Mouse (Mus musculus): ENCODE data around the gene Cd164l2. TPM values are rescaled to one million over a fixed set of nuclear protein-coding genes. Genes with fewer than 3 reads are reported as not detected.

Gene Cd164l2
- 0.42 and 0.79 TPM in 2 replicates for polyA plus RNA-seq (2016; fragmentation: Nextera tagmentation; extraction: Ambion mirVana)

DNA sequence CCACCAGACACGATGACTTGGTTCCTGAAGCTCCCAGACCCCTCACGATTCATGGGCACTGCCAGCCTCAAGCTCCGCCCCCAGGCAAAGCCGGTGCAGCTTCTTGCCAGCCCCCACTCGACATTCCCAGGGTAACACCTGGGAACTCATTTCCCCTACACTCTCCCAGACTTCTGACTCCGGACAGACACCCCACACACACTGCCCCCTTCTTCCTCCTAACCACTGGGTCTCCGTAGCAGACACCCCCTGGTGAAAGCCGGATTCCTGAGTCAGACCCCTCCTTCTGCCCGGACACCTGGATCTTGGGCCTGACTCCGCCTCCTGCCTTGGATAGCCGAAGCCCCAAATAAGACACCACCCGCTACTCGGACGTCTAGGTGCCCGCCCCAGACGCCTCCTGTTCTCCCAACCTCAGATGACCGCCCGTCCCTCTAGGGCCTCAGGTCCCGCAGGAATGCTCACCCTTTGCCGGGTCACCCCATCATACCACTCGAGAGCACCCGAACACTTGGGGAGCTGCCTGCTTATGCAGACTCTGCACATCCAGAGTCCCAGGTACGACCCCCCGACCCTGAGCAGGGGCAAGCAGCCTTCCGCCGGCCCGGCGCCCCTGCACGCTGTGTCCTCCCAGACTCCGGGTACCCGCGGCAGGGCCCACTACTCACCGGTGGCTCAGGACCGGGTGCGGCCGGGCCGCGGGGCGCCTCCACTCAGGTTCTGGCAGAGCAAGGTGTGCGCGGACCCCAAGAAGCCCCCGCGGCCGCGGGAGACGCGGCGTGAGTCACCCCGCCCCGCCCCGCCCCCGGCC lies at the start of gene Cd164l2, which contains the start of gene Gpr3:
Gene Cd164l2, plus strand, starts transcription at position 381 of the 811 bp plus-strand sequence.
Gene Gpr3, minus strand, starts transcription at position 786 of the 811 bp plus-strand sequence.
- peaks cover 38% of the 10 kb centered on the region for H3K27me3 ChIP-seq (replicated peaks)
- peak within 1 kb of the TSS; percentile 94 for H3K4me2 ChIP-seq (replicated peaks)
- peak within 1 kb of the TSS; percentile 71 for H3K4me3 ChIP-seq
- no peaks in the 10 kb centered on the region for H3K36me3 ChIP-seq
- H3K9me3 ChIP-seq, result no peaks in the 10 kb centered on the region
- H3K4me1 ChIP-seq, result peaks cover 21% of the 10 kb centered on the region
- no peak within 1 kb of the TSS for H3K27ac ChIP-seq
- ATAC-seq (ENCODE audit: low FRiP score, low read depth), result peak; percentile 55
- WGBS, result under 1% methylated on average over 49 of the region's 52 CpGs
- H3K9ac ChIP-seq, result peak within 1 kb of the TSS; percentile 66

- Histone ChIP-seq H3K4me3 (no peak overlapping the region), H3K4me2 (replicated peaks) (no peak overlapping the region), H3K27ac (no peak overlapping the region), H3K9me3 (no peaks in the 10 kb centered on the region), H3K4me1 (peaks cover 6% of the 10 kb centered on the region), H3K36me3 (no peaks in the 10 kb centered on the region), H3K9ac (no peak overlapping the region), H3K27me3 (replicated peaks) (no peaks in the 10 kb centered on the region)
- WGBS, result 81% methylated on average over 6 of the region's 6 CpGs
- ATAC-seq (ENCODE audit: low FRiP score, low read depth), result no peak
These were observed 49.7 kb upstream of the Cd164l2 start for GRCm38 (mm10) chr4:133162196-133162595.

DNA sequence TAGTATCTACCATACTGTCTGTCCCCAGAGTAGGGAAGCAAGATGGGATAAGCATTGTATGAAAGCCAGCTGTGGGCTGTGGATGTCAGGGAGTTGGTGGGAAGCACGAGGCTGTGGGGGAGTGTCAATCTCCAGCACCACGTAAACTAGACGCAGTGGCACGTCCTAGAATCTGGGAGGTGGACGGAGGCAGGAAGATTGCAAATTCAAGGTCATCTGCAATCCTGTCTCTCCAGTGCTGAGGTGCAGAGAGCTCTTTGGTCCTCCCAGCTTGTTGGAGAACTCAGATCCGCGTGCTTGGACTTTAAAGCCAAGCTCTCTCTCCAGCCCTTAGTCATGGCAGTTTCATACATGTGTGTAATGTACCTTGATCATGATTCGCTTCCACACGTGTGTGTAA lies 45.2 kb upstream of the Cd164l2 start:
- H3K4me3 ChIP-seq, result no peak overlapping the region
- H3K4me2 ChIP-seq (replicated peaks), result no peak overlapping the region
- no peak overlapping the region for H3K9ac ChIP-seq
- no peak for ATAC-seq (ENCODE audit: low FRiP score, low read depth)
- no peaks in the 10 kb centered on the region for H3K27me3 ChIP-seq (replicated peaks)
- 94% methylated on average over 9 of the region's 9 CpGs for WGBS
- H3K36me3 ChIP-seq, result no peaks in the 10 kb centered on the region
- H3K9me3 ChIP-seq, result no peaks in the 10 kb centered on the region
- no peak overlapping the region for H3K27ac ChIP-seq
- no peaks in the 10 kb centered on the region for H3K4me1 ChIP-seq

- no peak for ATAC-seq (ENCODE audit: low FRiP score, low read depth)
These were observed 42.5 kb upstream of the Cd164l2 start for GRCm38 (mm10) chr4:133169237-133170055.

GRCm38 (mm10) chr4:133170056-133170524 lies 41.8 kb upstream of the Cd164l2 start:
- no peak overlapping the region for H3K9ac ChIP-seq
- WGBS, result 90% methylated on average over 3 of the region's 3 CpGs
- no peaks in the 10 kb centered on the region for H3K36me3 ChIP-seq
- H3K27ac ChIP-seq, result no peak overlapping the region
- no peaks in the 10 kb centered on the region for H3K9me3 ChIP-seq
- H3K27me3 ChIP-seq (replicated peaks), result no peaks in the 10 kb centered on the region
- H3K4me2 ChIP-seq (replicated peaks), result no peak overlapping the region
- H3K4me3 ChIP-seq, result no peak overlapping the region
- H3K4me1 ChIP-seq, result no peaks in the 10 kb centered on the region
- ATAC-seq (ENCODE audit: low FRiP score, low read depth), result no peak

More at GRCm38 (mm10) chr4:133169237-133170055, 42.5 kb upstream of the Cd164l2 start:
- WGBS, result 87% methylated on average over 10 of the region's 10 CpGs
- H3K27ac ChIP-seq, result no peak overlapping the region
- no peaks in the 10 kb centered on the region for H3K36me3 ChIP-seq
- no peak overlapping the region for H3K4me3 ChIP-seq
- no peak overlapping the region for H3K4me2 ChIP-seq (replicated peaks)
- no peaks in the 10 kb centered on the region for H3K27me3 ChIP-seq (replicated peaks)
- no peak overlapping the region for H3K9ac ChIP-seq
- H3K9me3 ChIP-seq, result no peaks in the 10 kb centered on the region
- H3K4me1 ChIP-seq, result no peaks in the 10 kb centered on the region

DNA sequence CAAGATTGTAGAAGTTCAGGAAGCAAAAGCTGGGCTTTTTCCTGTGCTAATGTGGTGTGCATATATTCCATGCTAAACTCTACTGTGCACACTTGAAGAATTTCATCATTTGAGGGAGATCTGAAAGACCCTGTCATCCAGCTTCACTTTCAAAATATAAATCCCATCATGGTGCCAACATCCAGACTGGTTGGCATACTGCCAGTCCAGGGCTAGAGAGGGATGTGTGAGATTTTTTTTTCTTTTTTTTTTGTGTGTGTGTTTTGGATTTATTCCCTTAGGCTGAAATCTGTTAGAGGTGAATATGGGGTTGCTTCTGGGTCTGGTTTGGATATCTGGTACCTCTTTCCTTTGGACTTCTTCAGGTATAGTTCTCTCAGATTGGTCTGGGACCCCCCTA lies 41.3 kb upstream of the Cd164l2 start:
- H3K9ac ChIP-seq, result no peak overlapping the region
- H3K9me3 ChIP-seq, result no peaks in the 10 kb centered on the region
- H3K36me3 ChIP-seq, result no peaks in the 10 kb centered on the region
- H3K27ac ChIP-seq, result no peak overlapping the region
- ATAC-seq (ENCODE audit: low FRiP score, low read depth), result no peak
- no peak overlapping the region for H3K4me3 ChIP-seq
- no peaks in the 10 kb centered on the region for H3K27me3 ChIP-seq (replicated peaks)
- H3K4me2 ChIP-seq (replicated peaks), result no peak overlapping the region
- H3K4me1 ChIP-seq, result no peaks in the 10 kb centered on the region

DNA sequence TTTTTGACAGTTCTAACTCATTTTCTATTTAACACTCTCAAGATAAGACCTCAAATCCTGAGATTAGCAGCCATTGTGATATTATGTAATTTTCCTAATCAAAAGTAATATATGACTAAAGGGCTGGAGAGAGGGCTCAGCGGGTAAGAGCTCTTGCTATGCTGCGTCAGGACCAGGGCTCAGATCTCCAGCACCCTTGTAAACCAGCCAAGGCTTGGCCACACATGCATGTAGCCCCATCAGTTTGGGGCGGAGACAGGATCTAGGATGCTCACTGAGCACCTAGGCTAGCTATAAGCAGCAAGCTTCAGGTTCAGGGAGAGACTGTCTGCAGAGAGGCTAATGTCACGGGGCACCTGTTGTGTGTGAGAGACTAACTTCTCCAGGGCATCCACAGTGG lies 39.5 kb upstream of the Cd164l2 start:
- no peak overlapping the region for H3K4me2 ChIP-seq (replicated peaks)
- WGBS, result 91% methylated on average over 4 of the region's 4 CpGs
- peaks cover 3% of the 10 kb centered on the region for H3K36me3 ChIP-seq
- H3K4me3 ChIP-seq, result no peak overlapping the region
- H3K9me3 ChIP-seq, result no peaks in the 10 kb centered on the region
- no peaks in the 10 kb centered on the region for H3K27me3 ChIP-seq (replicated peaks)
- ATAC-seq (ENCODE audit: low FRiP score, low read depth), result no peak
- no peak overlapping the region for H3K27ac ChIP-seq
- peaks cover 15% of the 10 kb centered on the region for H3K4me1 ChIP-seq
- H3K9ac ChIP-seq, result no peak overlapping the region

GRCm38 (mm10) chr4:133174361-133174760 lies 37.6 kb upstream of the Cd164l2 start:
- 69% methylated on average over 4 of the region's 4 CpGs for WGBS
- no peaks in the 10 kb centered on the region for H3K9me3 ChIP-seq
- H3K36me3 ChIP-seq, result peaks cover 3% of the 10 kb centered on the region
- peaks cover 15% of the 10 kb centered on the region for H3K4me1 ChIP-seq
- ATAC-seq (ENCODE audit: low FRiP score, low read depth), result no peak
- no peak overlapping the region for H3K27ac ChIP-seq
- no peak overlapping the region for H3K4me2 ChIP-seq (replicated peaks)
- H3K4me3 ChIP-seq, result no peak overlapping the region
- H3K27me3 ChIP-seq (replicated peaks), result no peaks in the 10 kb centered on the region
- no peak overlapping the region for H3K9ac ChIP-seq

- no peak overlapping the region for H3K27ac ChIP-seq
- no peaks in the 10 kb centered on the region for H3K9me3 ChIP-seq
- peaks cover 15% of the 10 kb centered on the region for H3K4me1 ChIP-seq
- peaks cover 3% of the 10 kb centered on the region for H3K36me3 ChIP-seq
- H3K9ac ChIP-seq, result no peak overlapping the region
- H3K4me3 ChIP-seq, result no peak overlapping the region
- ATAC-seq (ENCODE audit: low FRiP score, low read depth), result no peak
- 81% methylated on average over 7 of the region's 7 CpGs for WGBS
- H3K4me2 ChIP-seq (replicated peaks), result no peak overlapping the region
- no peaks in the 10 kb centered on the region for H3K27me3 ChIP-seq (replicated peaks)
These were observed 36.7 kb upstream of the Cd164l2 start for GRCm38 (mm10) chr4:133175274-133175673.

DNA sequence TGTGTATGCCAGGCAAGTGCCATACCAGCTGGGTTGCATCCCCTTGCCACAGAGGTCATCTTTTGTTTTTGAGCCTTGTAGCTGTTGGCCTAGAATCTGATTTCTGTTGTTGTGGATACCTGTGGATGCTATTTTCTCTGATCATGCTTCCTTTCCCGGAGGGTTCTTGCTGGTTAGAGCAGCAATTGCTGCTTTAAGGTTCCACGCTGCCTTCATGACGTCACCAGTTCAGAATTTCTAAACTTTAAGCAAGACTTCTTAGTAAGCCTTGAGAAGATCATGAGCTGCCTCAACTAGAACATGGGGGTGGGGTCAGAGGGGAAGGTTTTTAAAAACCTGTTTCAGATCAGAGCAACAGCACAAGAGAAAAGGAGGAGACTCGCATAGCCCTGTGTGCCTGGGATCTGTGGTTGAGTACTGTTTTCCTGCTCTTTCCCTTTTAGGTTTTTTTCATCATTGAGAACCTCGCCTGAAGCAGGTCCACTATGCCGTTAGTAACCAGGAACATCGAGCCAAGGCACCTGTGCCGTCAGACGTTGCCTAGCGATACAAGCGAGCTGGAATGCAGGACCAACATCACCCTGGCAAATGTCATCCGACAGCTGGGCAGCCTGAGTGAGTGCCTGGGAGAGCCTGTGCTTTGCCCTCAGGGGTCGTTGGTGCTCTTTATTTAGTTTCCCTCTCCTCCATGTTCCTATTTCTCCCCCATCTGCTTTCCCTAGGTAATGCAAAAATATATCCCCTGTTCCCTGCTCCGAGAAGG lies 35.8 kb upstream of the Cd164l2 start:
- no peaks in the 10 kb centered on the region for H3K9me3 ChIP-seq
- peak overlapping the region; percentile 26; the same call in 1 of the 2 replicates for H3K27ac ChIP-seq
- H3K36me3 ChIP-seq, result peaks cover 3% of the 10 kb centered on the region
- no peaks in the 10 kb centered on the region for H3K27me3 ChIP-seq (replicated peaks)
- peaks cover 15% of the 10 kb centered on the region for H3K4me1 ChIP-seq
- H3K4me3 ChIP-seq, result no peak overlapping the region
- no peak for ATAC-seq (ENCODE audit: low FRiP score, low read depth)
- H3K4me2 ChIP-seq (replicated peaks), result peak overlapping the region; percentile 26; the same call in 1 of the 2 replicates
- WGBS, result 59% methylated on average over 14 of the region's 14 CpGs
- 0 out of 2 replicates have a peak overlapping the region, but pooled peaks have one; percentile 1 for H3K9ac ChIP-seq

GRCm38 (mm10) chr4:133176761-133177403 lies 35.0 kb upstream of the Cd164l2 start:
- 0 out of 2 replicates have a peak, but pooled peaks have one; percentile 41 for ATAC-seq (ENCODE audit: low FRiP score, low read depth)
- Histone ChIP-seq H3K9me3 (no peaks in the 10 kb centered on the region), H3K27me3 (replicated peaks) (no peaks in the 10 kb centered on the region), H3K9ac (0 out of 2 replicates have a peak overlapping the region, but pooled peaks have one; percentile 1), H3K4me3 (no peak overlapping the region), H3K27ac (peak overlapping the region; percentile 26; the same call in 1 of the 2 replicates), H3K4me2 (replicated peaks) (peak overlapping the region; percentile 26), H3K36me3 (peaks cover 3% of the 10 kb centered on the region), H3K4me1 (peaks cover 15% of the 10 kb centered on the region)
- WGBS, result 74% methylated on average over 18 of the region's 18 CpGs

All from neural tube, embryonic 12.5 days (tissue).